Mouse (Mus musculus) ES-Bruce4 (cell line): ENCODE data around the gene Ccl25. TPM values are rescaled to one million over a fixed set of nuclear protein-coding genes. Genes with fewer than 3 reads are reported as not detected.

Source experiments
- H3K27ac ChIP-seq: 2 replicates; pipeline ENCODE4 v1.5.1; 2012; ENCODE audit warnings: low read length, inconsistent platforms; ENCODE audit not compliant: insufficient read depth
- H3K27me3 ChIP-seq: 2 replicates; pipeline ENCODE4 v1.6.1; 2012; ENCODE audit warnings: mild to moderate bottlenecking, low read length, inconsistent platforms; ENCODE audit not compliant: control insufficient read depth, poor library complexity, insufficient read depth, severe bottlenecking
- H3K36me3 ChIP-seq: 2 replicates; pipeline ENCODE4 v1.6.1; 2012; ENCODE audit warnings: inconsistent platforms, mild to moderate bottlenecking, low read length, moderate library complexity; ENCODE audit not compliant: control insufficient read depth, poor library complexity, insufficient read depth, severe bottlenecking
- H3K4me1 ChIP-seq: one replicate; pipeline ENCODE4 v1.8.1; 2011; ENCODE audit warnings: low read length; ENCODE audit not compliant: control insufficient read depth, insufficient read depth
- H3K4me3 ChIP-seq: 2 replicates; pipeline ENCODE4 v1.5.1; 2011; ENCODE audit warnings: low read depth, mild to moderate bottlenecking, low read length
- H3K9ac ChIP-seq: 2 replicates; pipeline ENCODE4 v1.6.1; 2012; ENCODE audit warnings: low read depth, mild to moderate bottlenecking, inconsistent platforms; ENCODE audit not compliant: poor library complexity, severe bottlenecking
- H3K9me3 ChIP-seq: replicated peaks from 2 replicates; pipeline ENCODE4 v1.6.1; 2012; ENCODE audit warnings: mild to moderate bottlenecking, low read length, inconsistent platforms; ENCODE audit not compliant: control insufficient read depth, poor library complexity, insufficient read depth, severe bottlenecking
- CTCF ChIP-seq: IDR thresholded peaks from one replicate; pipeline ENCODE4 v1.8.1; 2011; ENCODE audit warnings: low read depth, low read length
- EP300 ChIP-seq: IDR thresholded peaks from 2 replicates; pipeline ENCODE4 v1.6.1; 2011; ENCODE audit warnings: low read depth, low read length; ENCODE audit not compliant: insufficient read depth
- POLR2A ChIP-seq: IDR thresholded peaks from one replicate; pipeline ENCODE4 v1.8.1; 2011; ENCODE audit warnings: low read length; ENCODE audit not compliant: insufficient read depth
- polyA plus RNA-seq: library from polyadenylated mRNA; stranded (reverse); fragments of >200 nt; gene quantifications from 2 replicates; pipeline ENCODE4 v1.2.4, GENCODE M21; 2011; ENCODE audit warnings: low read depth; ENCODE audit not compliant: missing spikeins, insufficient read depth, insufficient read length

The Ccl25 gene
- polyA plus RNA-seq, 1 experiment = 35.1 TPM

DNA sequence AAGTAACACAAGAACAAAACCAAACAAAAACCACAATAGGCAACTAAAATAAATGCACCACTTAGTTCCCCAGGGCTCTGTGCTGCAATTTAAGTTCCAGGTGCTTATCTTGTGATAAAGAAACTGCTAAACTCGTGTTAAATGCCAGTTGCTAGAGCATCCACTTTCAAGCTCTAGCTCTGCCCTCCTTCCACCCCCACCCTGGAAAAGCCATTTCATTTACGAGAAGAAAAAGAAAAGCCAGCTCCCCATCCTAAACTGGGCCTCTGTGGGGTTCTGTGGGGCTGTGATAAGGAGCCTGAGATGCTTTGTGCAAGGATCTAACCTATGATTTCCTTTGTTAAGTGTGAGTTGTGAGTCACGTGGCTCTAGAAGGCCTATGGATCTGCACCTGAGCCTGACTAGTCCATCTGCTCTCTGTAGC, 20.9 kb upstream of the Ccl25 start:
- peaks cover 98% of the 10 kb centered on the region for H3K36me3 ChIP-seq

DNA sequence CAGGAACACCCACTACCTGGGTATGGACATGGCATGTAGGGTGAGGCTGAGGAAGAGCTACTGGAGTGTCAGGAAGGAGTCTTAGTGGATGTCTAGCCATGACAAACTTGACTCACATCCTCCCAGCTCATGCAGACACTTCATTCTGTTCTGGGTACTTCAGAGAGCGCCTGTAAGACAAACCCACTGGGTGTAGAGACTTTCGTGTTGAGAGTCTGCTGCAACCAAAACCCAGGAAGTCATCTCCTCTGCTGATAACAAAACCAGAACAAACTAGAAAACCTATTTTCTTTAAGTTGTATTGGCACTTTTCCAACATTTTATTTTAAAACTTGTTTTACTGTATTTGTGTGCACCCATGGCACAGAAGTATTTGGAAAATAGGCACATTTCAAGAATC, 19.2 kb upstream of the Ccl25 start:
- no peaks in the 10 kb centered on the region for H3K4me1 ChIP-seq
- H3K36me3 ChIP-seq = peaks cover 99% of the 10 kb centered on the region
- H3K27ac ChIP-seq = no peak overlapping the region
- H3K9me3 ChIP-seq = no peaks in the 10 kb centered on the region
- no peak overlapping the region for H3K9ac ChIP-seq
- no peak overlapping the region for H3K4me3 ChIP-seq
- no peaks in the 10 kb centered on the region for H3K27me3 ChIP-seq
- no peak for TF ChIP-seq CTCF
- no peak for TF ChIP-seq EP300
- no peak for TF ChIP-seq POLR2A

More for the DNA sequence above, 20.9 kb upstream of the Ccl25 start:
- no peak overlapping the region for H3K4me3 ChIP-seq
- no peak overlapping the region for H3K9ac ChIP-seq
- TF ChIP-seq POLR2A (no peak), EP300 (no peak), CTCF (no peak)
- no peaks in the 10 kb centered on the region for H3K9me3 ChIP-seq
- H3K27ac ChIP-seq = no peak overlapping the region
- no peaks in the 10 kb centered on the region for H3K4me1 ChIP-seq
- H3K27me3 ChIP-seq = no peaks in the 10 kb centered on the region

DNA sequence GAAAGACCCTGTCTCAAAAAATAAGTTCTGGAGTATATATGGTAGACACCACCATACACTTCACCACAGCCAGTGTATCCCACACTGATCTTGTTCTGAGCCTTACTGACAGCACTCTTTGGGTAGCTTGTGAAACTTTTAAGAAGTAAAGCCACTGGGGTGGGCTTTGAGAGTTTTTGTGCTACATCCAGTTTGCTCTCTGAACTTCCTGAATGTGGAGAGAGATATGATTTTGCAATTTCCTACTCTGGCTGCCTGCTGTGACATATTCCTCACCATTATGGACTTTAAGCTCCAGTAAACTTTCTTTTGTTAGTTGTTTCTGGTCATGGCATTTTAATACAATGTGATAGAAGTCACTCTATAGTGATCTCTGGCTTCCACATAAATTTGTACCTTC, 12.9 kb upstream of the Ccl25 start:
- TF ChIP-seq EP300 (no peak), CTCF (no peak), POLR2A (no peak)
- H3K27ac ChIP-seq = no peak overlapping the region
- no peaks in the 10 kb centered on the region for H3K27me3 ChIP-seq
- peaks cover 2% of the 10 kb centered on the region for H3K4me1 ChIP-seq
- no peak overlapping the region for H3K4me3 ChIP-seq
- H3K9me3 ChIP-seq = no peaks in the 10 kb centered on the region
- peaks cover 60% of the 10 kb centered on the region for H3K36me3 ChIP-seq
- H3K9ac ChIP-seq = no peak overlapping the region

GRCm38 (mm10) chr8:4313254-4314124, 11.5 kb upstream of the Ccl25 start:
- no peaks in the 10 kb centered on the region for H3K27me3 ChIP-seq
- H3K36me3 ChIP-seq = peaks cover 54% of the 10 kb centered on the region
- H3K9ac ChIP-seq = no peak overlapping the region
- H3K9me3 ChIP-seq = no peaks in the 10 kb centered on the region
- H3K4me3 ChIP-seq = no peak overlapping the region
- peaks cover 2% of the 10 kb centered on the region for H3K4me1 ChIP-seq
- no peak for TF ChIP-seq POLR2A
- no peak for TF ChIP-seq EP300
- no peak for TF ChIP-seq CTCF
- H3K27ac ChIP-seq = no peak overlapping the region

- no peaks in the 10 kb centered on the region for H3K9me3 ChIP-seq
- H3K27me3 ChIP-seq = no peaks in the 10 kb centered on the region
- H3K4me3 ChIP-seq = no peak overlapping the region
- H3K27ac ChIP-seq = no peak overlapping the region
- no peak for TF ChIP-seq POLR2A
- no peak for TF ChIP-seq EP300
- TF ChIP-seq CTCF = no peak
- peaks cover 49% of the 10 kb centered on the region for H3K36me3 ChIP-seq
- H3K4me1 ChIP-seq = peaks cover 2% of the 10 kb centered on the region
- no peak overlapping the region for H3K9ac ChIP-seq
Measured at GRCm38 (mm10) chr8:4314852-4315251, 10.2 kb upstream of the Ccl25 start.

GRCm38 (mm10) chr8:4318124-4318523, 6.9 kb upstream of the Ccl25 start:
- no peak overlapping the region for H3K9ac ChIP-seq
- H3K27me3 ChIP-seq = no peaks in the 10 kb centered on the region
- TF ChIP-seq CTCF (no peak), POLR2A (no peak), EP300 (no peak)
- H3K27ac ChIP-seq = no peak overlapping the region
- peaks cover 2% of the 10 kb centered on the region for H3K4me1 ChIP-seq
- peaks cover 41% of the 10 kb centered on the region for H3K36me3 ChIP-seq
- no peak overlapping the region for H3K4me3 ChIP-seq
- no peaks in the 10 kb centered on the region for H3K9me3 ChIP-seq
